Mouse (Mus musculus): Measurements from ENCODE around the gene 6030445D17Rik. TPM values are rescaled to one million over a fixed set of nuclear protein-coding genes. Genes with fewer than 3 reads are reported as not detected.

The 6030445D17Rik gene
- total RNA-seq (2021): 0.30 and 0.71 TPM in 2 replicates
- long read RNA-seq: 0 reads

GRCm38 (mm10) chr4:136462086-136462838 is at the start of gene 6030445D17Rik:
6030445D17Rik (plus strand) TSS chr4:136462250.
- DNase-seq: peak; percentile 79

DNA sequence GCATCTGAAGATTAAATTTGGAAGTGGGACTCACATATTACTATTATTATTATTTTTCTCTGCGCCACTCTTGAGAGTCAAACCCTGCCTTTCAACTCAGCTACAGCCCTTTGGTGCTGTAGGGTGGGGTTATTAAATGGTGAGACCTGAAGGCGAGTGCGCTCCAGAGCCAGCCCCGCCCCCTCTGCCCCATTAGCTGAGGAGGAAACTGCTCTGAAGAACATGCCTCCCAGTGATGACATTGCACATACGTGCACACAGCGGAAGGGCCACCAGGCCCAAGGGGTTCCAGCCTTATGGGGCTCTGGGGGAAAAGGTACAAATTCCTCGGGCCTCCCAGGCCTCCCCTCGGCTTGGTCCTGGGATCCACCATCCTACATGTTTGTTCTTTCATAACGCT is 46.6 kb upstream of the 6030445D17Rik start:
- DNase-seq: no peak

- no peak for DNase-seq
Observed at GRCm38 (mm10) chr4:136418962-136419361, 43.1 kb upstream of the 6030445D17Rik start.

- no peak for DNase-seq
Observed at GRCm38 (mm10) chr4:136419386-136419785, 42.7 kb upstream of the 6030445D17Rik start.

DNA sequence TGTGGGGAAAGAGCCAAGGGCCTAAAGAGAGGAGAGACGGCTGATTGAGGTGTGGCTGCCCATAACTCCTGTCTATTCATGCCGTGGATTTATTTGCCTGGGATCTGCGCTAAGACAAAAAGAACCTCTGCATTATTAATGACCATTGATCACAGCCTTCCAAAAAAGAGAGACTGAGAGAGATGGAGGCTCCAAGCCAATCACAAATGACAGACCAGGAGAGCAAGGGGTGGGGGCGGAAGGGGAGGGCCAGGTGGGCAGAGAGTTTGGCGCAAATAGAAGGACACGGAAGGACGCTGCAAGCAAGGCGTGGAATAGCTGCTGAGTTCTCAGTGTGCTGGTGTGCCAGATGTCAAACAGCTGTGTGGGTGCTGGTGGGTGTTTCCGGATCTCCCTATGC is 38.8 kb upstream of the 6030445D17Rik start, which contains the start of gene Htr1d:
Gene Htr1d, plus strand, starts transcription at position 301 of the 400 bp plus-strand sequence.
- DNase-seq: no peak

DNA sequence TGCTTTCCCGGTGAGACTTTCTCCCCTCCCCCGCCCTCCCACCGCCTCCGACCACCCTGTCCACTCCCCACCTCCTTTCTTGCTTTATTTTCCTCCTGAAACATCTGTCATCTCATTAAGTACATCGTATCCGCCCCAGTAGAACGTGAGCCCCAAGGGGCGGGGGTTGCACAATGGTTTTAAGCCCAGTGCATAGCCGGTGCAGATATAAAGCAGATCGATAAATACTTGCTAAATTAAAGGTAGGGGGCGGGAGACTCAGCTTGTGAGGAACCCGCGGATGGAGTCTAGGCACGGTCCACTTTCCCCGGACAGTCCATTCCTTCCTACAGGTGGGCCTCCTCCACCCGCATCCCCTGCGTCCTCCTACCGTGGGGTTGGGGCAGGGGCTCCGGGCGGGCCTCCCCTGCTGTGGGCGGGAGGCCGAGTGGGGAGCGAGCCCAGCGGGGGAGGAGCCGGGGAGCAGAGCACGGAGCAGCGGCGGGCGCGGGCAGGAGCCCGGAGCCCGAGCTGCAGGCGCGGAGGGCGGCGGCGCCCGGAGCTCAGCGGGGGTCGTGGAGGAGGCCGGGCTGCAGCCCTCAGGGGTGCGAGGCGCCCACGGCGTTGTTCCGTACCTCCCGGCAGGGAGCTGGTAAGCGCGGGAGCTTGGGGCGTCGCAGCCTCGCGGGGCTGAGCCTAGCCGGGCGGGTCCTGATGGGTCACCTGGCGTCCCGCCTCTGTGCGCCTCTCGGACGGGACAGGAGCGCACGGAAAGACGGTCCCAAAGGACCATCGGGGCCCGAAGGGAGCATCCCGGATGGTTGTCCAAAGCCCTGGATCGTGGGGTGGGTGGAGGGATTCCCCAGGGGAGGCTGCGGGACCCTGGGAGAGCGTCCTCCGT is 37.7 kb upstream of the 6030445D17Rik start:
- DNase-seq: peak; percentile 16

- peak; percentile 23 for DNase-seq
Observed at GRCm38 (mm10) chr4:136425000-136425288, 37.1 kb upstream of the 6030445D17Rik start.

GRCm38 (mm10) chr4:136430609-136431375 is 31.3 kb upstream of the 6030445D17Rik start:
- no peak for DNase-seq

DNA sequence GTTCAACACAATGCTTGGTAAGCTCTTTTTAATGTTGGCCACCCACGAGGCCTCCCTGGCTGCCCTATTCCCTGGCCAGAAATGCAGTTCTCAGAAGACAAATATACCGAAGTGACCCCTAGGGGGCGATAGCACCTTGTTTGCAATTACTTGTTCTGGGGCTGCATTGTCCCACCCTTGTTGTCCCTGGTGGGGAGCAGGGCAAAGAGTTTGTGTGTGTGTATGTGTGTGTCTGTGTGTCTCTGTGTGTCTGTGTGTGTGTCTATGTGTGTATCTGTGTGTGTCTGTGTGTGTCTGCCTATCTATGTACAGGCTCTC is 30.7 kb upstream of the 6030445D17Rik start:
- DNase-seq: peak; percentile 29

DNA sequence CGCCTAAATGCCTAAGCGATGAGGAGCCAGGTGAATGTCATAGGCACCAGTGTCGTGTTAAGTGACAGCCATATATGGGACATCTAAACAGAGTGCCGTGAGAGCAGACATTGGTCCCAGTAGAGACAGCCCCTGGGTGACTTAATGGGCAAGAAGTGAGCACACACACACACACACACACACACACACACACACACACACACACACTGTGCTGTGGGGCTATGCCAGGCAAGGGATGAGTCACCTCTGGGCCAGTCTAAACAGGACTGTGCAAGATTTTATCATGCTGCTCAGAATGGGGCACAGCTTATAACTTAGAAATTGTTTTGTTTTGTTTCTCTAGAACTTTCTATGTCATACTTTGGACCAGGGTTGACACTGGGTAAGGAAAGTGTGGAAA is 28.0 kb upstream of the 6030445D17Rik start:
- DNase-seq: peak; percentile 60

DNA sequence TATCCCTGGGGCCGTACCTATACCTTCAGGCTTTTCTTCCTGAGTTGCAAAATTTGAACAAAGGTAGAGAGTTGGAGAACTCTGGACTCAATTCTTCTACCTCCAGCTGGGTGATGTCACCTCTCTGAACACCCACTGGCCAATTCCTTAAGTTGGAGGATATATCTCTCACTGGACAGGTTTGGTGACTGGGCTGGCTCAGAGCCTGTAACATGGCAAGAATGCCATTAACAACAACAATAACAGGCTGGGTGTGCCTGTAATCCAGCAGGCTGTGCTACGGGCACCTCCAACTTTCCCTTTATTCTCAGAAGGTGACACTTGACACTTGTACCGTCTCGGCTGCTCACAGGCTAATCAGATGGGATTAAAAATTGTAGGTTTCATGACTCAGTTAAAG is 22.9 kb upstream of the 6030445D17Rik start:
- no peak for DNase-seq

DNA sequence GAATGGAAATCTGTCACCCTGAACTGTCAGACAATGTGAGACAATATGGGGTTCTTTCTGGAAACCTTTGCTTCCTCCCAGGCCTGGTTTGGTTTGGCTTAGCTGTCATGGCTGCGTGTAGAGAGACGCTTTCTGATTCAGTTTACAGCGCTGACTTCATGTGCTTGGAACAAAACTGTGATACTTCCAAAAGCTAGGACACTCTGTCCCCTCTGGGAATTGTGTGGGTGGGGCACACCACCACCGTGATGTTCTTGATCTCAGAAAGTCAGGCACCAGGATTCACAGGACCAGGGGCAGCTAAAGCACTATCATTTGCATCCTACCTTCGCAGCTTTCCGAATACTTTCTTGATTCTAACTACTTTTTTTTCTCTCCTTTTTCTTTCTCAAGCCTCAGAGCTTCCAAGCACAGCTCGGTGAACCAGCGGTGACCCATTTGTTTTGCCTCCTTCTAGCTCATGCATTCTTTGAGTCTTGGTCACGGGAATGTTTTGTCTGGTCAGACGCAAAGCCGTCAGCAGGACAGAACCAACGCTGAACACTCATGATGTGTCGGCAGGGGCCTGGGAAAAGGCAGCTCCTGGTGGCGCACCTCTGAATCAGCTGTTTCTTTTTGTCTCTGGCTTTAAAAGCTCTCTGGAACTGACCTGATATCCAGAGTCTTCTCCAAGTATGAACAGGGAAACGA is 20.6 kb upstream of the 6030445D17Rik start:
- DNase-seq: no peak

DNA sequence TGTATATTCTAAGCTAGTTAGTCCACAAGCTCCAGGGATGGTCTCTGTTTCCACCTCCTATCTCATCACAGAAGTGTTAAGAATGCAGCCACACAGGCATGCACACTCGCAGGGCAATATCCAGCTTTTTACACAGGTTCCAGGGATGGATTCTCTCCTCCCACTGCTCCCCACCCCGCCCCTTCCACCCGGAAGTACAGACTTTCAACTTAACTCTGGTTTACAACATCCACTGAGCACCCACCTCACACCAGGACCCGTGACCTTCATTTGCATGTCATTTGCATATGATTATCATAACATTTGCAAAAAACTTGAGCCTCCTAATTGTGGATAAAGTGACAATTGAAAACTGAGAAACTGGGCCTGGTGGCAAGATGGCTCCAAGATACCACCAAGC is 17.5 kb upstream of the 6030445D17Rik start:
- no peak for DNase-seq

DNA sequence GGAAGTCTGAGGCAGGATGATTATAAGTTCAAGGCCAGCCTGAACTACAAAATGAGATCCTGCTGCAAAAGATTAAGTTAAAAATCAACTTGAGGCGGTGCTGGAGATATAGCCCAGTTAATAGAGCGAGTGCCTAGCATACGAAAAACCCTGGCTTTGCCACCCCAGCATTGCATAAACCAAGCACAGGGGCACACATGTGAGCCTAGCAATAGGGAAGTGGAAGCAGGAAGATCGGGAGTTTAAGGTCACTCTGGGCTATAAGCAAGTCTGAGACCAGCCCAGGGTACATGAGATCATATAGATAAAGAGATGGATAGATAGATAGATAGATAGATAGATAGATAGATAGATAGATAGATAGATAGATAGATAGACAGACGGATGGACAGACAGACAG is 12.3 kb upstream of the 6030445D17Rik start:
- DNase-seq: no peak

- DNase-seq: no peak
Observed at GRCm38 (mm10) chr4:136450271-136450670, 11.8 kb upstream of the 6030445D17Rik start.

- DNase-seq: no peak
Observed at GRCm38 (mm10) chr4:136451564-136451963, 10.5 kb upstream of the 6030445D17Rik start.

DNA sequence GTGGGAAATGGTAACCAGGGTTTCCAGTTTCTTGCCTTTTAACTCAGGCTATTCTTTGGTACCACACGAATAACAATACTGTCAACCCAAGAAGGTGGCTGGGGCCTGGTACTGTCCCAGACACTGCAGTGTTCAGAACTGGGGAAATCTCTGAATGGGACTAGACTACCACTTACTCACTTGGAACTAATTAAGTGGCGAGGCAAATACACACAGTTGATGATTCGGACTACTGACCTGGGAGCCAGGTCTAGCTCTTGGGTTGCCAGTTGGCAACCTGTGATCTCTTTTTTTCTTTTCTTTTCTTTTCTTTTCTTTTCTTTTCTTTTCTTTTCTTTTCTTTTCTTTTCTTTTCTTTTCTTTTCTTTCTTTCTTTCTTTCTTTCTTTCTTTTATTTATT is 9.8 kb upstream of the 6030445D17Rik start:
- DNase-seq: no peak

- DNase-seq: no peak
Observed at GRCm38 (mm10) chr4:136452792-136453191, 9.3 kb upstream of the 6030445D17Rik start.

- peak; percentile 74 for DNase-seq
Observed at GRCm38 (mm10) chr4:136454850-136455260, 7.2 kb upstream of the 6030445D17Rik start.

- no peak for DNase-seq
Observed at GRCm38 (mm10) chr4:136456516-136457218, 5.4 kb upstream of the 6030445D17Rik start.

DNA sequence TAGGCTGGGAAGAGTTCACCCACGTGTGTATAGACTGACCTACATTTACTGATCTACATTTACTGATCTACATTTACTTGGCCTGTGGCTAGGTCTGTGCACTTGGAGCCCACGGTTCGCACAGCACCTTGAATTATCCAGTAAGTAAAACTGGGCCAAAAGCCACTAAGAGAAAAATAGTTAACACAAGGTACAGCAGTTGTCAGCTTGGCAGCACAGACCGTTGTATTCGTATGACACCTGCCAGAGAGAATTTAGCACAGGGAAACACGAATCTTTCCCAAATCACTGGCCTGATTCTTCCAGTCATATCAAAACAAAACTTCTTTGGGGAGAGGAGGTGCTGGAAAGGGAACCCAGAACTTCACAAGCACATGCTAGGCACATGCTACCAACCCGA is 3.8 kb upstream of the 6030445D17Rik start:
- DNase-seq: no peak

DNA sequence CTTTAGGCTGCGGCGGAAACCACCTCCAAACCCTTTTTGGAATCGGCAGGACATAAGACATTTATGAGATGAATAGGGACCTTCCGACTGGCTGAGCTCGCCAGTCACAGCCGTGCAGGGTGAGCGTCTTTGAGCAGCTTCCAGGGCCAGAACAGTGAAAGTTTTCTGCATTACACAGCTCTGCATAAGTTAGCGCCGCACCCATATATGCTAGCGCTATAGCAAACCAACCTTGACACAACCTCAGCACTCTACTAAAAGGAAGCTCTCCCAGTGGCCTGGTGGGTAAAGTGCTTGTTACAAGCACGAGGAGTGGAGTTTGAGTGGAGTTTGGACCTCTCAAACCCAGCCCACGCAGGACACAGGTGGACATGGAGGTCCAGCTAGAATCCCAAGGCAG is 2.8 kb upstream of the 6030445D17Rik start:
- no peak for DNase-seq

All from adrenal gland, postnatal 25 days (tissue).